Mouse (Mus musculus): ENCODE results near the gene Cyb5b. TPM values are rescaled to one million over a fixed set of nuclear protein-coding genes. Genes with fewer than 3 reads are reported as not detected.
A peak's percentile ranks its signal among the peaks of the same experiment; 100 is the strongest.

The Cyb5b gene
- polyA plus RNA-seq, 1 experiment from 2014 or later: 54.9 TPM

GRCm38 (mm10) chr8:107114150-107115007 is 36.1 kb upstream of the Cyb5b start:
- Histone ChIP-seq H3K27me3 (ENCODE audit: control insufficient read depth, insufficient read depth, low read length) (no peaks in the 10 kb centered on the region), H3K4me3 (ENCODE audit: low read length) (peak overlapping the region; percentile 24), H3K4me1 (ENCODE audit: control insufficient read depth, insufficient read depth, low read length) (peaks cover 21% of the 10 kb centered on the region), H3K36me3 (ENCODE audit: control insufficient read depth, insufficient read depth) (no peaks in the 10 kb centered on the region), H3K27ac (ENCODE audit: low read length) (peak overlapping the region; percentile 49), H3K9me3 (replicated peaks; ENCODE audit: control insufficient read depth, low read length) (no peaks in the 10 kb centered on the region), H3K4me2 (ENCODE audit: low read depth, low read length) (peak overlapping the region; percentile 48), H3K9ac (ENCODE audit: low read length) (peak overlapping the region; percentile 62)
- WGBS: 33% methylated on average over 19 of the region's 19 CpGs
- no peak for ATAC-seq (replicated peaks; ENCODE audit: extremely low read depth, insufficient read depth, low FRiP score)

- WGBS: 50% methylated on average over 10 of the region's 10 CpGs
- H3K27ac ChIP-seq (ENCODE audit: low read length): peak overlapping the region; percentile 49
- no peak overlapping the region for H3K4me3 ChIP-seq (ENCODE audit: low read length)
- H3K27me3 ChIP-seq (ENCODE audit: control insufficient read depth, insufficient read depth, low read length): no peaks in the 10 kb centered on the region
- ATAC-seq (replicated peaks; ENCODE audit: extremely low read depth, insufficient read depth, low FRiP score): no peak; the same call in 1 of the 2 replicates
- no peaks in the 10 kb centered on the region for H3K9me3 ChIP-seq (replicated peaks; ENCODE audit: control insufficient read depth, low read length)
- peaks cover 24% of the 10 kb centered on the region for H3K4me1 ChIP-seq (ENCODE audit: control insufficient read depth, insufficient read depth, low read length)
- no peaks in the 10 kb centered on the region for H3K36me3 ChIP-seq (ENCODE audit: control insufficient read depth, insufficient read depth)
- peak overlapping the region; percentile 48 for H3K4me2 ChIP-seq (ENCODE audit: low read depth, low read length)
- H3K9ac ChIP-seq (ENCODE audit: low read length): peak overlapping the region; percentile 62
Measured at GRCm38 (mm10) chr8:107115008-107115320, 35.5 kb upstream of the Cyb5b start.

GRCm38 (mm10) chr8:107116023-107116422 is 34.4 kb upstream of the Cyb5b start:
- WGBS: 14% methylated on average over 11 of the region's 11 CpGs
- Histone ChIP-seq H3K4me1 (ENCODE audit: control insufficient read depth, insufficient read depth, low read length) (peaks cover 23% of the 10 kb centered on the region), H3K9ac (ENCODE audit: low read length) (no peak overlapping the region), H3K9me3 (replicated peaks; ENCODE audit: control insufficient read depth, low read length) (no peaks in the 10 kb centered on the region), H3K36me3 (ENCODE audit: control insufficient read depth, insufficient read depth) (no peaks in the 10 kb centered on the region), H3K27me3 (ENCODE audit: control insufficient read depth, insufficient read depth, low read length) (no peaks in the 10 kb centered on the region), H3K4me3 (ENCODE audit: low read length) (no peak overlapping the region), H3K27ac (ENCODE audit: low read length) (no peak overlapping the region), H3K4me2 (ENCODE audit: low read depth, low read length) (no peak overlapping the region)
- 0 out of 2 replicates have a peak, but pooled peaks have one; percentile 34 for ATAC-seq (replicated peaks; ENCODE audit: extremely low read depth, insufficient read depth, low FRiP score)

GRCm38 (mm10) chr8:107117019-107117418 is 33.4 kb upstream of the Cyb5b start:
- ATAC-seq (replicated peaks; ENCODE audit: extremely low read depth, insufficient read depth, low FRiP score): no peak
- 48% methylated on average over 2 of the region's 2 CpGs for WGBS
- Histone ChIP-seq H3K27ac (ENCODE audit: low read length) (no peak overlapping the region), H3K9ac (ENCODE audit: low read length) (no peak overlapping the region), H3K36me3 (ENCODE audit: control insufficient read depth, insufficient read depth) (no peaks in the 10 kb centered on the region), H3K4me3 (ENCODE audit: low read length) (no peak overlapping the region), H3K27me3 (ENCODE audit: control insufficient read depth, insufficient read depth, low read length) (no peaks in the 10 kb centered on the region), H3K4me1 (ENCODE audit: control insufficient read depth, insufficient read depth, low read length) (peaks cover 22% of the 10 kb centered on the region), H3K9me3 (replicated peaks; ENCODE audit: control insufficient read depth, low read length) (no peaks in the 10 kb centered on the region), H3K4me2 (ENCODE audit: low read depth, low read length) (no peak overlapping the region)

GRCm38 (mm10) chr8:107118803-107119233 is 31.6 kb upstream of the Cyb5b start:
- Histone ChIP-seq H3K4me3 (ENCODE audit: low read length) (no peak overlapping the region), H3K4me1 (ENCODE audit: control insufficient read depth, insufficient read depth, low read length) (peaks cover 21% of the 10 kb centered on the region), H3K36me3 (ENCODE audit: control insufficient read depth, insufficient read depth) (no peaks in the 10 kb centered on the region), H3K4me2 (ENCODE audit: low read depth, low read length) (peak overlapping the region; percentile 30; the same call in 1 of the 2 replicates), H3K27me3 (ENCODE audit: control insufficient read depth, insufficient read depth, low read length) (no peaks in the 10 kb centered on the region), H3K9me3 (replicated peaks; ENCODE audit: control insufficient read depth, low read length) (no peaks in the 10 kb centered on the region), H3K9ac (ENCODE audit: low read length) (peak overlapping the region; percentile 54), H3K27ac (ENCODE audit: low read length) (peak overlapping the region; percentile 80)
- no peak for ATAC-seq (replicated peaks; ENCODE audit: extremely low read depth, insufficient read depth, low FRiP score)
- 34% methylated on average over 7 of the region's 7 CpGs for WGBS

GRCm38 (mm10) chr8:107119412-107119811 is 31.0 kb upstream of the Cyb5b start:
- ATAC-seq (replicated peaks; ENCODE audit: extremely low read depth, insufficient read depth, low FRiP score): no peak
- peak overlapping the region; percentile 80 for H3K27ac ChIP-seq (ENCODE audit: low read length)
- WGBS: 57% methylated on average over 9 of the region's 9 CpGs
- no peaks in the 10 kb centered on the region for H3K36me3 ChIP-seq (ENCODE audit: control insufficient read depth, insufficient read depth)
- H3K4me1 ChIP-seq (ENCODE audit: control insufficient read depth, insufficient read depth, low read length): peaks cover 16% of the 10 kb centered on the region
- peak overlapping the region; percentile 30; the same call in 1 of the 2 replicates for H3K4me2 ChIP-seq (ENCODE audit: low read depth, low read length)
- no peak overlapping the region for H3K4me3 ChIP-seq (ENCODE audit: low read length)
- H3K27me3 ChIP-seq (ENCODE audit: control insufficient read depth, insufficient read depth, low read length): no peaks in the 10 kb centered on the region
- H3K9me3 ChIP-seq (replicated peaks; ENCODE audit: control insufficient read depth, low read length): no peaks in the 10 kb centered on the region
- peak overlapping the region; percentile 54 for H3K9ac ChIP-seq (ENCODE audit: low read length)

GRCm38 (mm10) chr8:107120806-107121205 is 29.6 kb upstream of the Cyb5b start:
- no peak for ATAC-seq (replicated peaks; ENCODE audit: extremely low read depth, insufficient read depth, low FRiP score)
- Histone ChIP-seq H3K4me1 (ENCODE audit: control insufficient read depth, insufficient read depth, low read length) (peaks cover 13% of the 10 kb centered on the region), H3K4me3 (ENCODE audit: low read length) (no peak overlapping the region), H3K4me2 (ENCODE audit: low read depth, low read length) (no peak overlapping the region), H3K27me3 (ENCODE audit: control insufficient read depth, insufficient read depth, low read length) (no peaks in the 10 kb centered on the region), H3K9me3 (replicated peaks; ENCODE audit: control insufficient read depth, low read length) (no peaks in the 10 kb centered on the region), H3K27ac (ENCODE audit: low read length) (no peak overlapping the region), H3K9ac (ENCODE audit: low read length) (no peak overlapping the region), H3K36me3 (ENCODE audit: control insufficient read depth, insufficient read depth) (no peaks in the 10 kb centered on the region)

- no peak overlapping the region for H3K9ac ChIP-seq (ENCODE audit: low read length)
- WGBS: 85% methylated on average over 7 of the region's 7 CpGs
- H3K9me3 ChIP-seq (replicated peaks; ENCODE audit: control insufficient read depth, low read length): no peaks in the 10 kb centered on the region
- peaks cover 13% of the 10 kb centered on the region for H3K4me1 ChIP-seq (ENCODE audit: control insufficient read depth, insufficient read depth, low read length)
- H3K4me3 ChIP-seq (ENCODE audit: low read length): no peak overlapping the region
- no peak for ATAC-seq (replicated peaks; ENCODE audit: extremely low read depth, insufficient read depth, low FRiP score)
- H3K27me3 ChIP-seq (ENCODE audit: control insufficient read depth, insufficient read depth, low read length): no peaks in the 10 kb centered on the region
- H3K36me3 ChIP-seq (ENCODE audit: control insufficient read depth, insufficient read depth): no peaks in the 10 kb centered on the region
- H3K4me2 ChIP-seq (ENCODE audit: low read depth, low read length): no peak overlapping the region
- H3K27ac ChIP-seq (ENCODE audit: low read length): no peak overlapping the region
Measured at GRCm38 (mm10) chr8:107121681-107122291, 28.7 kb upstream of the Cyb5b start.

- Histone ChIP-seq H3K4me1 (ENCODE audit: control insufficient read depth, insufficient read depth, low read length) (peaks cover 13% of the 10 kb centered on the region), H3K4me3 (ENCODE audit: low read length) (no peak overlapping the region), H3K36me3 (ENCODE audit: control insufficient read depth, insufficient read depth) (no peaks in the 10 kb centered on the region), H3K27ac (ENCODE audit: low read length) (no peak overlapping the region), H3K9me3 (replicated peaks; ENCODE audit: control insufficient read depth, low read length) (no peaks in the 10 kb centered on the region), H3K9ac (ENCODE audit: low read length) (no peak overlapping the region), H3K4me2 (ENCODE audit: low read depth, low read length) (no peak overlapping the region), H3K27me3 (ENCODE audit: control insufficient read depth, insufficient read depth, low read length) (no peaks in the 10 kb centered on the region)
- no peak for ATAC-seq (replicated peaks; ENCODE audit: extremely low read depth, insufficient read depth, low FRiP score)
- 32% methylated on average over 9 of the region's 9 CpGs for WGBS
Measured at GRCm38 (mm10) chr8:107123063-107123614, 27.3 kb upstream of the Cyb5b start.

Data from heart, embryonic 16.5 days (tissue).